Mouse (Mus musculus) stomach, postnatal 0 days (tissue): ENCODE measurements around the gene Prmt1.
A peak's percentile ranks its signal among the peaks of the same experiment; 100 is the strongest.

Experiments used
- CTCF ChIP-seq: IDR thresholded peaks from 2 replicates; pipeline ENCODE4 v1.5.1; 2016; ENCODE audit warnings: antibody characterized with exemption, low read depth, mild to moderate bottlenecking, moderate library complexity
- EP300 ChIP-seq: optimal IDR thresholded peaks from 2 replicates; pipeline ENCODE3; 2016; ENCODE audit warnings: antibody characterized with exemption

DNA sequence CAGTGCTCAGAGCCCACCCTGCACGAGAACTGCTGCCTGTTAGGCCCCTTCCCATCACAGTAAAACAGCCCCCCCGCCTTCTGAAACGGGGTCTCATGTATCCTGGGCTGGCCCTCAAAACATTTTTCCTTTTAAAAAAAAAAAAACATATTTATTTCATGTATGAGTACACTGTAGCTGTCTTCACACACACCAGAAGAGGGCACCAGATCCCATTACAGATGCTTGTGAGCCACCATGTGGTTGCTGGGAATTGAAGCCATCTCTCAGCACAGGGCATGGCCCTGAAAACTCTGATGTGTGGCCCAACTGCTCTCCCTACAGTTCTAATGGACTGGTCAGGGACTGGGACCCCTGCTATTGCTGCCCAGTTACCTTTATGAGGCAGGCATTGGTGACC lies 8.1 kb downstream of the Prmt1 start:
- TF ChIP-seq CTCF (peak; percentile 32; the same call in 1 of the 2 replicates), EP300 (no peak)
